22 mouse cellular contexts compared by ENCODE assay signal in the genomic region with DNA sequence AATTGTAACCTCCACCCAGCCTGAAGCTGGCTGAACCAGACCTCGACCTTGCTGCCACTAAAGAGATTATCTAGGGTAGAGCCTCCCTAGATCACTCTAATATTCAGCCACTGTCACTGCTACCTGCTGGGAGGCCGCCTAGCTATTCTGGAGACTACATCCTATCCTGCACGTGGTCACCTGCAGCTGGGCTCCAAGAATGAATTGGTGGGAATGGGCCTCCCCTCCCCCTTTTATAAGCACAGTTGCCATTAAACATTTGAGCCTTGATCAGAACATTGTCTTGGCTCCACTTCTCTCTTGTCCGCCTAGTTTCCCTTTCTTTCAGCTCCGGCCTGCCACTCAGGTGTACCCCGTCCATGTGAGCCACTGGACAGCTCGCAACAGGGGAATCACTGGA. TPM values are rescaled to one million over a fixed set of nuclear protein-coding genes. Genes with fewer than 3 reads are reported as not detected.
DNase-seq lines count a peak whose midpoint lies in the region; TF ChIP-seq lines count a peak whose summit lies in the region.
"Not testable (repeated sequence)": the region's sequence is repeated elsewhere in the genome, so short reads cannot be mapped to it uniquely, and the experiment has no call there.
"Had no signal": no experiment of that assay in that cellular context is flagged by ENCODE, and none has a peak within 500 bp of the region (broad histone marks: within the 10 kb centered on the region; RNA-seq: fewer than 3 reads in every experiment).

No protein-coding gene starts in this region.

- H3K36me3 ChIP-seq in ES-Bruce4 (ENCODE audit: control insufficient read depth, insufficient read depth, low read length, poor library complexity, severe bottlenecking); ES-E14 (ENCODE audit: control insufficient read depth, insufficient read depth, low read length, poor library complexity, severe bottlenecking): not testable (repeated sequence)

- not testable (repeated sequence) for TF ChIP-seq EP300 in ES-Bruce4 (IDR thresholded peaks at IDR 0.05; ENCODE audit: insufficient read depth, low read depth, low read length)

- not testable (repeated sequence) for TF ChIP-seq CTCF in ES-Bruce4 (IDR thresholded peaks at IDR 0.05; ENCODE audit: low read depth, low read length)

- peak overlapping the region; percentile 88 for H3K27ac ChIP-seq in ES-Bruce4 (ENCODE audit: insufficient read depth, low read length)
- H3K27ac ChIP-seq in ES-E14 (ENCODE audit: insufficient read depth, low read depth, low read length, poor library complexity, severe bottlenecking): peak overlapping the region; percentile 57

- not testable (repeated sequence) for H3K4me1 ChIP-seq in ES-Bruce4 (ENCODE audit: control insufficient read depth, insufficient read depth, low read length); ES-E14 (ENCODE audit: control insufficient read depth in 2 of 2, insufficient read depth in 2 of 2, low read length in 2 of 2, poor library complexity in 1 of 2)

- peaks cover 14% of the 10 kb centered on the region for H3K9me3 ChIP-seq in ES-Bruce4 (replicated peaks; ENCODE audit: control insufficient read depth, insufficient read depth, low read length, poor library complexity, severe bottlenecking)
- not testable (repeated sequence) for H3K9me3 ChIP-seq in ES-E14 (ENCODE audit: control insufficient read depth, insufficient read depth, low read depth, low read length)

- H3K9ac ChIP-seq in ES-Bruce4 (ENCODE audit: low read depth, poor library complexity, severe bottlenecking); ES-E14 (ENCODE audit: insufficient read depth, low read depth, low read length, poor library complexity, severe bottlenecking): not testable (repeated sequence)

- DNase-seq in ES-CJ7 (ENCODE audit: low read depth, low spot score) (peak; percentile 43), R1 (ENCODE audit: low read depth, low spot score) (peak; percentile 67), ZHBTc4 (ENCODE audit: low read depth, low spot score) (peak; percentile 48)
- DNase-seq in ES-E14 (ENCODE audit: low read depth, low spot score): not testable (repeated sequence)
- DNase-seq in heart, adult 11 months: peak; percentile 61

- H3K27me3 ChIP-seq in ES-Bruce4 (ENCODE audit: control insufficient read depth, insufficient read depth, low read length, poor library complexity, severe bottlenecking): not testable (repeated sequence)

- in situ Hi-C loops in ES-E14 (cut with MboI; ENCODE audit: low sequenced_read_pairs in 2 of 2, unreplicated experiment in 2 of 2): not testable (repeated sequence)

- H3K4me3 ChIP-seq in ES-Bruce4 (ENCODE audit: low read depth, low read length); ES-E14 (ENCODE audit: insufficient read depth in 1 of 2, low read depth in 1 of 2, low read length in 2 of 2, poor library complexity in 1 of 2, severe bottlenecking in 1 of 2): not testable (repeated sequence)

- TF ChIP-seq POLR2A in ES-Bruce4 (IDR thresholded peaks at IDR 0.05; ENCODE audit: insufficient read depth, low read length): not testable (repeated sequence)

RNA-seq across cellular contexts. Expression of a gene that starts 9.2 kb away (rescaled TPM):
- not detected in 2 replicates for polyA plus RNA-seq in ES-Bruce4 (2011; ENCODE audit: insufficient read depth, insufficient read length, low read depth, missing spikeins)
- not detected in 2 replicates for total RNA-seq in ES-E14 (2012; rRNA removed)
- total RNA-seq: CH12.LX, G1E, MEL had no signal
- polyA plus RNA-seq: activated CD4-positive, CD25-positive, alpha-beta regulatory T cell, adult 4 months; C2C12; CD4-positive, CD25-positive, alpha-beta regulatory T cell, adult 4 months; G1E; Patski had no signal

RNA-seq across cellular contexts. Expression of a gene that starts 53.1 kb away (rescaled TPM):
- not detected in 2 replicates for polyA plus RNA-seq in ES-Bruce4 (2011; ENCODE audit: insufficient read depth, insufficient read length, low read depth, missing spikeins)
- not detected in 2 replicates for total RNA-seq in ES-E14 (2012; rRNA removed)
- total RNA-seq: adrenal gland, adult 18-20 months; adrenal gland, adult 2 months; adrenal gland, adult 8-10 months; adrenal gland, postnatal 10 days; adrenal gland, postnatal 14 days; adrenal gland, postnatal 25 days; adrenal gland, postnatal 36 days; adrenal gland, postnatal 4 days; MEL had no signal
- polyA plus RNA-seq: adrenal gland, adult 2 months; C2C12; cerebellum, adult 2 months; G1E; Patski had no signal
